In the genomic region with DNA sequence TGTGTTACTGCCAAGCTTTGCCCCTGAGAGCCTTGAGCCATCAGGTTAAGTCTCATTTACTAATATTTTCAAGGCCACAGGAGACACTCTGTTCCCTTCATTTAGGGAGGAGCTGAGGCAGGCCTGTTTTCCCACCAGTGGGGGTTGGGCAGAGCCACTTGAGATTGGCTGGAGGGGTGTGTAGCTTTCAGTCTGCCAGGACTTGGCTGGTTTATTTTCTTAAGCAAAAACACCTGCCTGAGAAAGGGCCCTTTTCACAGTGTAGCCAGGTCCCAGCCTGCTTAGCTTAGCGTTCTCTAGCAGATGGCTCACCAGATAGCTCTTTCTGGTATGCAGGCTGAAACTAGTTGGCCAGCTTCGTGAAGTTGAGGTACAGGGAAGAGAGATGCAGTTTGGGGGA, we compare ENCODE assay signal across 9 mouse cellular contexts. TPM values are rescaled to one million over a fixed set of nuclear protein-coding genes. Genes with fewer than 3 reads are reported as not detected.
DNase-seq lines count a peak whose midpoint lies in the region; ATAC-seq and TF ChIP-seq lines count a peak whose summit lies in the region.
"Had no signal": no experiment of that assay in that cellular context is flagged by ENCODE, and none has a peak within 500 bp of the region (broad histone marks: within the 10 kb centered on the region; RNA-seq: fewer than 3 reads in every experiment).

No protein-coding gene starts in this region.

- WGBS in heart, adult 2 months: 48% methylated on average over 2 of the region's 2 CpGs
- WGBS in kidney, postnatal 0 days: 17% methylated on average over 2 of the region's 2 CpGs
- 68% methylated on average over 2 of the region's 2 CpGs for WGBS in forebrain, embryonic 13.5 days

- no peak for TF ChIP-seq CTCF in E14TG2a.4 (conservative IDR thresholded peaks at IDR 0.05; ENCODE audit: low read length)
- TF ChIP-seq CTCF in heart, adult 2 months (IDR thresholded peaks at IDR 0.05): no peak
- no peak for TF ChIP-seq CTCF in kidney, postnatal 0 days (IDR thresholded peaks at IDR 0.05; ENCODE audit: low read depth)

- H3K9me3 ChIP-seq in E14TG2a.4 (ENCODE audit: low read length): no peaks in the 10 kb centered on the region
- H3K9me3 ChIP-seq in kidney, postnatal 0 days (replicated peaks; ENCODE audit: low read length): no peaks in the 10 kb centered on the region
- H3K9me3 ChIP-seq in forebrain, embryonic 13.5 days (replicated peaks): no peaks in the 10 kb centered on the region
- H3K9me3 ChIP-seq: midbrain, embryonic 12.5 days had no signal

- peak; percentile 86 for DNase-seq in adrenal gland, postnatal 10 days
- peak; percentile 51 to 62 for DNase-seq in heart, adult 2 months
- peak; percentile 53 for DNase-seq in kidney, postnatal 0 days (ENCODE audit: low spot score)
- peak; percentile 79 for DNase-seq in skeletal muscle tissue, adult 2 months (ENCODE audit: low read depth, low spot score)
- DNase-seq in right cerebral cortex, adult 2 months (ENCODE audit: low spot score in 2 of 2): no peak
- no peak for DNase-seq in cerebellum, adult 9-11 months

- H3K4me1 ChIP-seq in E14TG2a.4 (replicated peaks; ENCODE audit: low read depth, low read length): peaks cover 78% of the 10 kb centered on the region
- peaks cover 35% of the 10 kb centered on the region for H3K4me1 ChIP-seq in heart, adult 2 months (ENCODE audit: control insufficient read depth, insufficient read depth, low read length)
- H3K4me1 ChIP-seq in kidney, postnatal 0 days (replicated peaks; ENCODE audit: insufficient read depth, low read length): peaks cover 49% of the 10 kb centered on the region
- H3K4me1 ChIP-seq in forebrain, embryonic 13.5 days: peaks cover 16% of the 10 kb centered on the region

- peaks cover 7% of the 10 kb centered on the region; the same call in 1 of the 2 replicates for H3K79me2 ChIP-seq in heart, adult 2 months (replicated peaks; ENCODE audit: control insufficient read depth, insufficient read depth, low read length)

- intact Hi-C loops in heart, adult 2 months (cut with DNase I): no loop called here

- no peak for TF ChIP-seq EP300 in heart, adult 2 months (IDR thresholded peaks at IDR 0.05; ENCODE audit: insufficient read depth, low read depth, low read length)

- peak overlapping the region; percentile 26 for H3K27ac ChIP-seq in heart, adult 2 months
- H3K27ac ChIP-seq in kidney, postnatal 0 days: peak overlapping the region; percentile 89
- no peak overlapping the region for H3K27ac ChIP-seq in forebrain, embryonic 13.5 days
- H3K27ac ChIP-seq: midbrain, embryonic 12.5 days had no signal

- ATAC-seq in kidney, postnatal 0 days (replicated peaks; ENCODE audit: low FRiP score, low read depth): no peak
- ATAC-seq in forebrain, embryonic 13.5 days: no peak

- no peak overlapping the region for H3K4me2 ChIP-seq in kidney, postnatal 0 days (ENCODE audit: low read length)
- H3K4me2 ChIP-seq in forebrain, embryonic 13.5 days: no peak overlapping the region
- H3K4me2 ChIP-seq: midbrain, embryonic 12.5 days had no signal

- H3K27me3 ChIP-seq in E14TG2a.4 (ENCODE audit: insufficient read depth, low read length): peaks cover 21% of the 10 kb centered on the region
- no peaks in the 10 kb centered on the region for H3K27me3 ChIP-seq in heart, adult 2 months (ENCODE audit: control insufficient read depth, insufficient read depth, low read length)
- no peaks in the 10 kb centered on the region for H3K27me3 ChIP-seq in kidney, postnatal 0 days (ENCODE audit: insufficient read depth, low read length)
- H3K27me3 ChIP-seq in forebrain, embryonic 13.5 days: peaks cover 15% of the 10 kb centered on the region

- TF ChIP-seq POLR2A in heart, adult 2 months (IDR thresholded peaks at IDR 0.05; ENCODE audit: insufficient read depth, low read depth, low read length): no peak

- H3K9ac ChIP-seq in heart, adult 2 months (ENCODE audit: low read depth, low read length): no peak overlapping the region
- H3K9ac ChIP-seq in kidney, postnatal 0 days (ENCODE audit: low read depth, low read length): peak overlapping the region; percentile 5; the same call in 1 of the 2 replicates
- no peak overlapping the region for H3K9ac ChIP-seq in forebrain, embryonic 13.5 days
- H3K9ac ChIP-seq: midbrain, embryonic 12.5 days had no signal

- 0 out of 2 replicates have a peak overlapping the region, but pooled peaks have one; percentile 23 for H3K4me3 ChIP-seq in E14TG2a.4 (replicated peaks; ENCODE audit: low read length)
- no peak overlapping the region for H3K4me3 ChIP-seq in heart, adult 2 months
- no peak overlapping the region for H3K4me3 ChIP-seq in kidney, postnatal 0 days (replicated peaks; ENCODE audit: low read depth, low read length)
- no peak overlapping the region for H3K4me3 ChIP-seq in forebrain, embryonic 13.5 days
- H3K4me3 ChIP-seq: midbrain, embryonic 12.5 days had no signal

- H3K36me3 ChIP-seq in E14TG2a.4 (ENCODE audit: insufficient read depth, low read length): no peaks in the 10 kb centered on the region
- H3K36me3 ChIP-seq in heart, adult 2 months (ENCODE audit: control insufficient read depth, insufficient read depth, low read length): peaks cover 14% of the 10 kb centered on the region
- 0 out of 2 replicates have a peak, but pooled peaks cover 4% of the 10 kb centered on the region for H3K36me3 ChIP-seq in kidney, postnatal 0 days (ENCODE audit: insufficient read depth, low read length)
- no peaks in the 10 kb centered on the region for H3K36me3 ChIP-seq in forebrain, embryonic 13.5 days (ENCODE audit: poor library complexity, severe bottlenecking)
- H3K36me3 ChIP-seq: midbrain, embryonic 12.5 days had no signal

RNA-seq across cellular contexts. Expression of a gene that starts 5.6 kb away (rescaled TPM):
- 100 to 1,000 TPM; 333 to 340 TPM for total RNA-seq in adrenal gland, postnatal 10 days (2021)
- 10 to 100 TPM; 59.7 to 72.5 TPM for total RNA-seq in heart, adult 2 months (2021)
- 97.4 and 123 TPM in 2 replicates for polyA plus RNA-seq in heart, adult 2 months (2012; rRNA removed)
- polyA plus RNA-seq in kidney, postnatal 0 days (2015; fragmentation: Nextera tagmentation; extraction: Ambion mirVana): 442 and 483 TPM in 2 replicates
- 79.2 and 80.1 TPM in 2 replicates for polyA plus RNA-seq in forebrain, embryonic 13.5 days (2015; fragmentation: Nextera tagmentation; extraction: Ambion mirVana)

Comparison
In these comparisons a context has a peak if more than half of its experiments do, and no peak if none do; other contexts are left out.
1. DNase-seq: peak in adrenal gland, postnatal 10 days (single experiment), heart, adult 2 months (2 of 2), kidney, postnatal 0 days (single experiment) and skeletal muscle tissue, adult 2 months (single experiment); none in right cerebral cortex, adult 2 months (0 of 2) and cerebellum, adult 9-11 months (single experiment).